Mouse (Mus musculus): ENCODE results near the gene Chst12.

Gene Chst12

DNA sequence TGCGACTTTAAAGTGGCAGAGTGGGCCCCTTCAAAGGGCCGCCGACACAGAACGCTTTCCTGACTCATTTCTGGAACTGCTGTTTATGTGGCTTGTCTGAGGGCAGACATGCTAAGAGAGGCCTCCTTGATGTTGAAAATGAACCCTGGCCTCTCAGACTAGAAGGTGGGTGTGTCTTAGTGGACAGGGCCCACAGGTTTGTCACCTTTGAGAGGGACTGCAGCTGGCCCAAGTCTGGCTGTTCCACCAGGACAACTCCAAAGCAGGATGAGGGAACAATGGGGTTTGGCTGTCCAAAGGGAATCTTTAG, 12.5 kb downstream of the Chst12 start:
- no peak for DNase-seq

DNA sequence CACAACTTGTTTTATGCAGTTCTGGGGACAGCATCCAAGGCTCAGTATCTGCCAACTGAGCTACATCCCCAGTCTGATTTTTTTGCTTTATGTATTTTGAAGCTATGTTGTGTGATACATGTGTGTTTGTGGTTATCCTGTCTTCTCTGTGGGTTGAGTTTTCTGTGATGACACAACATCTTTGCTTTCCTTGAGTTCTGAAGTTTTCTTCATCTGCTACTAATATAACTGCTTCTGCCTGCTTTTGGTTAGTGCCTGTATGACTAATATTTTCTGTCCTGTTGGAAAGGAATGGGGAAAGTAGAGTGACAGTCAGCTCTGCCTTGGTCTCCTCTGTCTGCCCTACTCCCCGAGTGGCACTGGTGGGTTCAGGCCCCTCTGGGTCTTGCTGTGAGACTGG, 15.8 kb downstream of the Chst12 start:
- DNase-seq = no peak

DNA sequence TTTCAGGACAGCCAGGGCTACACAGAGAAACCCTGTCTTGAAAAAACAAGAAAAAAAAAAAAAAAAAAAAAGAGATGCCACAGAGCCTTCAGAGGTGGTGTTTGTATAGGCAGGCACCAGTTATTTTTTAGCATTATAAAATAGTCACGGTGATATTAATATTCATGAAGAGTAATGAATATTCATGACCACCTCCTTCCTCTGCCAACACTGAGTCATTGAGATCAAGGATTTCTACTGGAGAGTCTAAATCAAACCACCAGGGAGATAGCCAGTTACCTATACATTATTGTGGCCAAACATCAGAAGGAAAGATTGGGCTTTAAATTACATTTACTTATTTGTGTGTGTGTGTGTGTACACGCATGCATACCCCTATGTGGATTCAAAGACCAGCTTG, 21.4 kb downstream of the Chst12 start:
- no peak for DNase-seq

DNA sequence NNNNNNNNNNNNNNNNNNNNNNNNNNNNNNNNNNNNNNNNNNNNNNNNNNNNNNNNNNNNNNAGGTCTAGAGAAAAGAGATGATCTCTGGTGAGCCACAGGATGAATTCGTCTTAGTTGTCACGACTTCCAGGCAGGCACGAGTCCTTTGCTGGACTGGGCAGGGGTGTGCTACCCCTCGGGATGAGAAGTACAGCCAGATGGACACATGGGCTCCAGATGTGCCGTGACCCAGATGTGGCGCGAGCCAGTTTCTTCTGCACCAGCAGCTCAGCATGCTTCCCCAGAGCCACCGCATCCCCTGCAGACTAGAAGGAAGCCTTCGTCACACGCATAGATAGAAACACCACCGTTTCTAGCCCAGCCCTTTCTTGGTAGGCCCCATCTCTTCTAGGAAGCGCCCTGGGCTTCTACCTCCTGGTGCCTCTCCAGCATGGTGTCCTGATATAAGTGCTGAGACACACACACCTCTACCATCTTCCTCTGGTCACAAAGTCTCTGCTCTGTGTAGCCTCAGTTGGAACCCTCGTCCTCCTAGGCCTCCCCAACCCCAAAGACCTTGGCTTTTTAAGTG, 32.8 kb downstream of the Chst12 start:
- no peak for DNase-seq

DNA sequence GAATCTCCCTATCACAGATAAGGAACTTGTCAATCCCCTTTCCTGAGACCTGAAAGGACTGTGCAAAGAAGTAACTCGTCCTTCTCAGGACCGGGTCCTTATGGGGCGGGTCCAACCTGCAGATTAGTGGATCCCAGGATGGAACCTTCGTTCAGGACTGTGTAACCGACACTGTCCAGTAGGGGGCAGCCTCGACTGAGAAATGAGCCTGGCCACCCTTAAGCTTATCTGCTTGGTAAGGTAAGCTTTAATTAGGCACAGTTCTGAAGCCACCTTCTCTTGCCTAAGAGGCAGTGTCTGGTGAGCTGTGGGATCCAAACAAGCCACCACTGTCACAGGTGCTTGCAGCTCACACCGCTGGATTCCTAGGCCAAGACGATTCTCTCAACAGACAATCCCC, 34.8 kb downstream of the Chst12 start:
- peak; percentile 90 for DNase-seq

DNA sequence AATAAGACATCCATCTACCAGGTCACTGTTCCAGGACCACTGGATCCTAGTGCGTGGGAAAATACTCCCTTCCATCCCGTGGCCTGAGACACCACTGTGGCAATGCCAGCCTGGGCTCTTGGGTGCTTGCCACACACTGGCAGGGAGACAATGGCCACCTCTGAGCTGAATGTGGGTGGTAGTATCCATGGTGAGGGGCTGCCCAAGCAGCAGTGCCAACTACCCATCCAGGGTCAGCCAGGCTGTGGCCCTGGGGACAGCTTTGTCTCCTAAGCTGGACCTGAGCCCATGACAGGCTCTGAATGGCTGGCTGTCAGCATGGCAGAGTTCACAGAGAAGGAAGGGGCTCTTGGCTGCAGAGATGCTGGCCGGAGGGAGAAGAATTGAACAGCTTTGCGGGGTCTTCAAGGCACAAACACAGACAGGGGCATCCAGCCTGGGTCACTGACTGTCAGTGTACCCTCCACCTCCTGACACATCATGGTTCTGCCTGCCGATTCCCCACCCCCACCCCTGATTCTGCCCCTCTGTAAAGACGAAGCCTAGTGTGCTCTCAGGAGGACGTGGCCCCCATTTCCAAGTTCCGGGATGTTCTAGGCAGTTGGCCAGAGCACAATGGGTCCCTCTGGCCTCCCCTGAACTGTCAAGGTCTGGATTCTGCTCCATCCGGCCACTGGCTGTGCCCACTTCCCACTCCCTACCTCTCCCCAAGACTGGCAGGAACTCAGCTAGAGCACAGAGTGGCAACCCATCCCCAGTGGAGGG, 37.6 kb downstream of the Chst12 start:
- peak; percentile 71 for DNase-seq

DNA sequence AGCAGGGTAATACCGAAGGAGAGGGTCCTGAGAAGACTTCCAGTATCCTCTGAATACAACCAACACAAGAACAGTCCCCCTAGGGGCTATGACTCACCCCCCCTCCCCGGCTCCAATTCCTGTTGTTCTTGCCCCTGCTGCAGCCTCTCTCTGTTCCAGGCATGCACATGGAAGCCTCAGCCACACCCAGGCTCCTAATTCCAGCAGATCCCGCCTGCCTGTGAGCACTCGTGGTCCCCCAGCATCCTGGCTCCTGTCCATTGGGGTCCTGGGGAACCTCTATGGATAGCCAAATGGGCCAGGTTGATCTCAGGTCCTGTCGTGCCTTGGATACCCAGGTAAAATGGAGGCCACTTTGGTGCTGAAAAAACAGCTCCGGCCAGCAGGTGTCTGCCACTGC, 40.3 kb downstream of the Chst12 start:
- no peak for DNase-seq

DNA sequence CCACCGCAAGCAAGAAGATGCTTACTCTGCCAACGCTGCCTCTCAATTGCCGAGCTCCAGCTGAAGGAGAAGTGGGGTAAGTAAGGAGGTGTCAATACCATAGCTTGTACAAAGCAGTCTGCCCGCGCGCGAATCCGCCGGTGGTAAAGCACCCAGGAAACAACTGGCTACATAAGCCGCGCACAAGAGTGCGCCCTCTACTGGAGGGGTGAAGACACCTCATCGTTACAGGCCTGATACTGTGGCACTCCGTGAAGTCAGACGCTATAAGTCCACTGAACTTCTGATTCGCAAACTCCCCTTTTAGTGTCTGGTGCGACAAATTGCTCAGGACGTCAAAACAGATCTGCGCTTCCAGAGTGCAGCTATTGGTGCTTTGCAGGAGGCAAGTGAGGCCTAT, 41.0 kb downstream of the Chst12 start:
- DNase-seq = no peak

DNA sequence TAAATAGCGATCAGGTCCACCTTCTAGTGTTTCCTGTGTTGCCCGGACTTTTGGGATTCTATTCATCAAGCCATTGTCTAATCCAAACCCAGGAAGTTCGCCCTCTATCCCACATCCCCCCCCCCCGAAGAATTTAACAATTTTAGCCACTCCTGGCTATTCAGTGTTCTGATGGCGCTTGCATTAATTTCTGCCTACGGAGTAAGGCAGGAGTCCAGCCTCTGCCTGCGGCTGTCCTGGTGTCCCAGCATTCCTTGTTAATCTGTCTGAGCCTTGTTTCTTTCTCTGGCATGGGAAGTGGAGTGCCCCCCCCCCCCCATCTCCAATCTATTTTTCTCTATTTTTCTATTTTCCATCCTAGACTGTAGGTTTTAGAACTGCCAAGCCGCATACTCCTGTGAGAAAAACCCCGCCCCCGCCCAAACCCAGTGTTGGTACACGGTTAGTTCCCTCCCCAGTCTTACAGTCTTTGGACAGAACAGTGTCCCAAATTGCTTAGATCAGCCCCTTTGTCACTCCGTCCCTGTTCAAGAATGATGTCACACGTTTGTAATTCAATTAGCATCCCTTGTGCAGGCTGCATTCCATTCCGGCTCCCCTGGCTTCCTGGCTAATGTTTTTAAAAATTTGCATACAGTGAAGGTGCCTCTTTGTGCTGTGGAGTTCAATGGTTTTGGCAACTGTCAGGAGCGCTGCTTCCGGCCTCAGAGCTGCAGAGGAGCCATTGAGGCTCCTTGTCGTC, 44.1 kb downstream of the Chst12 start:
- no peak for DNase-seq

DNA sequence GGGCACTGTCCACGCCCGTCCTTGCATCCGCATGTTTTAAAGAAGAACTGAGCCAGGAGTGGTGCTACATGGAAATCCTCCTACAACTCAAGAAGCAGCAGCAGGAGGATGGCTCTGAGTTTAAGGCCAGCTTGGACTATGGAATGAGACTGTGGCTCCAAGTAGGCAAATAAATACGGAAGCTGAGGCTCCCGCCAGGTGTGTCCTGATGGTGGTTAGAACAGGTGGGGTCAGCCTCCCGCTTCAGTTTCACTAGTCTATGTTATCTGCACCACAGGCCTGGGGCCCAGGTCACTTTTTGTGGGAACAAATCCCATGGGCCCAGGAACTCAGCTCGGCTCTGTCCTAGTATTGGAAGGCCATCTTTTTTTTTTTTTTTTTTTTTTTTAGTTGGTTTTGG, 48.4 kb downstream of the Chst12 start:
- DNase-seq = no peak

DNA sequence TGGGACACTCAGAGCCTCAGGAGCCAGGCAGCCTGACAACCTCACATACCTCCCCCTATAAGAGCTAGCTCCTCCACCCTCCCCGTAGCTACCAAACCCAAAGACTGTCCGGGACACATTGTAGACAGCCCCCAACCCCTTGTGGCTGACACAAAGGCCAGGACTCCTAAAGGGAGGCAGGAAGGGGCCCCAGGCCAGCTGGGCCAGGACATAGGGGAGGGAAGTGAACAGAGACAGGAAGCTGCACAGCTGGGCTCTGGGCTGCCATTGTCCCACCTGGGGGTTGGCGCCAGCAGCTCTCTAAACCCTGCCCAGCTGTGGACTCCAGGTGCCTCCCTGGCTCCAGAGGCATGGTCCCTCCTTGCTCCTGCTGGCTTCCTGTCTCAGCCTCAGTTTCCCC, 51.5 kb downstream of the Chst12 start:
- no peak for DNase-seq

DNA sequence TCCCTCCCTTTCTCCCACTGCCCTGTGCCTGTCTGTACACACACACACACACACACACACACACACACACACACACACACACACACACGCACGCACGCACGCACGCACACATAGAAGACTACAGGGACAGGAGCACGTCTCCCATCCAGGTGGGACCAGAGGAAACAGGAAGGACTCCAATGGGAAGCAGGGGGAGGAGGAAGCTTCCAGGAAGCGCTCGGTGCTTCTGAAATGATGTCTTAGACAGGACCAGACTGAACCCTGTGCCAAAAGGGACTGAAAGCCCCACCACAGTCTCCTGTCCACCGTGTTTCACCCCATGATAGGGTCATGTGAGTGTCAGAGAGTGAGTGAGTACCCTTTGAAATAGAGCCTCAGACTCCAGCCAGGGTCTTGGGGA, 57.3 kb downstream of the Chst12 start:
- no peak for DNase-seq

DNA sequence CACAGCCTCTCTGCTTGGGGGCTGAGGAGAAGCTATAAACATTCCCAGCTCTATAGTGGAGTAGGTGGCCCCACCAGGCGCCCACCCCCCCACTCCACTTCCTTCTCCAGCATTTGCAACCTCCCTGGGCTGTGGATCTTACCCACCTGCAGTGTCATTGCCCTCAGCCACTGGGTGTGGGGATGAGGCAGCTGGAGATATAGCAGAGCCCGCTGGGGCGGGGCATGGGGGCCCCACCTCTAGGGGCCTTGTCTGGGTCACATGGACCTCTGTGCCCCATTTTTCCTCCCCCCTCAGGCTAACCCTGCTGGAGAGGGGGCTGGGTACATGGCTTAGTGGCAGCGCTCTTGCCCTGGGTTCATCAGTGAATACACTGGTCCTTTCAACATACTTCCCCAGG, 59.5 kb downstream of the Chst12 start, which contains the start of gene Grifin:
Gene Grifin (minus strand): TSS at position 176 of the 400 bp plus-strand sequence.
- DNase-seq = no peak

DNA sequence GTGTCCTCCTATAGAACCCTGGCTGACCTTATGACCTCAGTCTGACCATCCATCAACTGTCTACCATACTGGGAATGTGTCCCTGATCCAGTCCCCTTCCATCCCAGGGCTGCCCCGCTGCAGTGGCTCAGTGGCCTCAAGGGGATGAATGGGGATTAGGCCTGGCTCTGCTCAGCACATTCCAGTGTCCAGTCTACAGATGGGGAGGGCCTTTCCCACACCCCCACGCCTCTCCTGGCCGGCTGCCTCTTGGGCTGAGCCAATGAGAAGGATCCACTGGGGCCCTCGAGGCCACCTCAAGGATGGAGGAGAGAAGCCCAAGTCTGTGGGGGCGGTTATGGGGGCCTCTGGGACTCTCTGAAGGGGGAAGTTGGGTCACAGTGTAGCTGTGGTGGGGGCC, 60.1 kb downstream of the Chst12 start:
- DNase-seq = peak; percentile 44

DNA sequence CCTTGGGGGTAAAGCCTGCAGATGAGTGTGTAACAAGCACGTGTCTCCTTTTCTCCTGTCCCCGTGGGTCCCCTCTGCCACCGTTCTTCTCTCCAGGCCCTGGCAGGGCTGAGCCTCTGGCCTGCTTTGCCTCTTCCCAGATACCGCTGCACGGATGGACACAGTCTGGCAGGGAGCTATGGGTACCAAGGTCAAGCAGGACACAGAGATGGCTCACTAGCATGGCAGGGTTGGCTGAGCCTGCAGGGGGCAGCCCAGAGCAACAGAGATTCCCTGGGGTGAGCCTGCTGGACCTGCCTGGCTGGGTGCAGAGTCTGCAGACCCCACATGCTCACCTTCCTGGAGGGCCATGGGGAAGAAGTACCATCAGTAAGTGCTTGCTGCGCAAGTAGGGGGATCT, 60.5 kb downstream of the Chst12 start:
- DNase-seq = peak; percentile 50

DNA sequence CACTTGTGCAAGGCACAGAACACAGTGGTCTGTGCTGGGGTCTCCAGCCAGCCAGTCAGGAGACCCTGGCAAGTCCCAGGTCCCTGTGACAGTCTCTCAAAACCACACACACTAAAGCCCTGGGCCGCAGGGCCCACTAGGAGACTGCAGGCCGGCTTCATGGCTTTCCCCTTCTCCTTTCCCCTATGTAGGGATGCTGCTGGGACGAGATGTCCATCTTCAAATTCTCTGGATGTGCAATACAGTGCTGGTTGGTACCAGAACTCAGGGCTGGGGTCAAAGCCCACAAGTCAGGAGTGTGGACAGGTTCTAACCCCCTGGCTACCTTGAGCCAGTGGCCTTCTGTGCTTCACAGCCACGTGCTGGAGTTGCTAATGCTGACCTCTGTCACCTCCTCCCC, 60.9 kb downstream of the Chst12 start:
- no peak for DNase-seq

DNA sequence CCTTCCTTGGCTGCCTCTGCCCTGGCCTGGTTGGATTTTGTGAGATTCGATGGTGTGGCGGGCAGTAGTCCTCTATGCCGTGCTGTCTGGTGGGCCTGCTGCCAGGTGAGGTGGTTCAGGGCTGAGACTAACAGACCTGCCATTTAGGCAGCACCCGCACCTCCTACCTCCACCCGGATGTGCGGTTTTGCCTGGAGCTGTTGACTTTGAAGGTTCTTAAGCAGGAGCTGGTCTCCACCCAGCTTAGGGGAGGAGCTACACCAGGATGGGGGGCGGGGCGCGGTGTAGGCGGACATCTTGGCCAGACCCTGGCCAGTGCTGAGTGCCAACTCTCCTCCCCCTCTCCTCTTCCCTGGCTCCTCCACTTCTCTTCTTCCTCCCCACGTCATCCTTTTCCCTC, 62.0 kb downstream of the Chst12 start:
- DNase-seq = peak; percentile 43

DNA sequence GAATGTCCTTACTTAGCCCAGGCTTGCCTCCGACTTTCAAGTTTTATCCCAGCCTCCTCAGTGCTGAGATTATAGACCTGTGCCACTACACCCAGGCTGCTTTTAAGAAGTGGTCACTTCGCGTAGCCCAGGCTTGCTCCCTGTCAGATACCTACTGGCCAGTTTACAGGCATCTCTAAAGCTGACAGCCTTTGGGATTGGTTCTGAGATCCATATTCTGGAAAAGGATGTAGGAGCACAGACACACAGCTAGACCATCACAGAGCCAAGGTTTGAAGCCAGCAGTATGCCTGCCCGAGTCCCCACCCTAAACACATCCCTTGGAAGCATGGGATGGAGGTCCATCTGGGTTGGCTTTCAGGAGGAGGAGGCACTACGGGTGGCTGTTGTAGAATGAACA, 62.4 kb downstream of the Chst12 start:
- no peak for DNase-seq

DNA sequence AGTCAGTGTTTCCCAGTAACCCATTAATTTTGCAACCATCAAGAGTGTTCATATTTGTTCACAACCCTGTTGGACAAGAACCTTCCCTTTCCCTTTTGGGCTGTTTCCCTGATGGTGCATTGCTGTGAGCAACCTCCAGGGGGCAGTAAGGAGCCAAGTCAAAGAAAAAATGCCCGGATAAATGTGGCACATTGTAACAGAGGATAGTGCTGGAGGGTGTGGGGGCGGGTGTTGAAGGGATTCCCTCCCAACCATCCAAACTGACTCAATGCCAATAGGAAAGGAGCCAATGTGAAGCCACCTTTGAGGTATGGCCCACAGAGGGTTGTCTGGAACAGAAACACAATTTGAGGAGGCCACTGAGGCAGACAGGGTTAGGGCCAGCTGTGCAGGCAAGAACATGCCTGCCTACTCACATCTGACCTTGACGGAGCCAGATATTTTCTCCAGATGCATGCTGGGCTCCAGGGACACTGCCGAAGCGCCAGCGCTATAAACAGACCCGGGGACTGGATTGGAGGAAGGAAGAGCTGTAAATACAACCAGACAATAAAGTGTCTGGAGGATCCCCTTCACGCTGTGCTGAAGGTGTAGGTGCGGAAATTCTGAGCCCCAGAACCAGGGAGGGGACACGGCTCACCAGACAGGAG, 63.1 kb downstream of the Chst12 start:
- DNase-seq = peak; percentile 58

DNA sequence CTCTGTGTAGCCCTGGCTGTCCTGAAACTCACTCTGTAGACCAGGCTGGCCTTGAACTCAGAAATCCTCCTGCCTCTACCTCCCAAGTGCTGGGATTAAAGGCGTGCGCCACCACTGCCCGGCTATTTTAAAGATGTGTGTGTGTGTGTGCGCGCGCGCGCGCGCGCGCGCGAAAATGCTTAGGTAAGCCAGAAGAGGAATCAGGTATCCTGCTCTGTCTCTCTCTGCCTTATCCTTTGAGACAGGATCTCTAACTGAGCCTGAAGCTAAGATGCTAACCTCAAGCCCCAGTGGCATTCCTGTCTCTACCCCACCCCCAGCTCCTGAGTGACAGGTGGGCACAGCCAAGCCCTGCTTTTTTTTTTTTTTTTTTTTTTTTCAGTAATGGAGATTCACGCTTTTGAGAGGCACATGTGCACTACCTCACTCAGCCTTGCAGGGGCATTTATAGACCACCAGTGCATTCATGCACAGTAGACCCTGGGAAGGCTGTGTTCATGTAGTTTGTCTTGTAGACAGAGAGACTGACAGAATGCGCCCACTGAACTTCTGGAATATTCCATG, 63.8 kb downstream of the Chst12 start:
- no peak for DNase-seq

DNA sequence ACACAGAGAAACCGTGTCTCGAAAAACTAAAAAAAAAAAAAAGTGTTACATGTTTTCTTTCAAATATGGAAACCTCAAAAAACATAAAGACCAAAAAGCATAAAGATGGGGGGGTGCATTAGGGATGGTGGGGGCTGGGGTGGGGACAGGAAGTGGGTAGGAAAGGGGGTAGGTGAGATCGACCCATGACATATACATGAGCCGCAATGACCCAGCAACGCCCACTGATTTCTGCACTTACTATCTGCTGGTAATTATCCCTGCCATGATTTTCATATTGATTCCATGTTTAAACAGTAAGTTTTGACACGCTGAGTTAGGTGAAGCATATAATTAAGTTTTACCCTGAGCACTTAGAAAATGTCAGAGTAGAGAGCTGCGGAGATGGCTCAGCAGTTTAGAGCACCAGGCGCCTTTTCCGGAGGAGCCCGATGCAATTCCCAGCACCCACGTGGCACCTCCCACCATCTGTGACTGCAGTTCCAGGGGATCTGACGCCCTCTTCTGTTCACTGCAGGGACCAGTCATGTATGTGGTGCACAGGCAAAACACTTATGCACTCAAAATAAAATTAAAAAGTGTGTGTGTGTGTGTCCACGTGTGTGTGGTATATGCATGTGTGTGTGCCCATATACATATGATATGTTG, 65.0 kb downstream of the Chst12 start:
- DNase-seq = no peak

DNA sequence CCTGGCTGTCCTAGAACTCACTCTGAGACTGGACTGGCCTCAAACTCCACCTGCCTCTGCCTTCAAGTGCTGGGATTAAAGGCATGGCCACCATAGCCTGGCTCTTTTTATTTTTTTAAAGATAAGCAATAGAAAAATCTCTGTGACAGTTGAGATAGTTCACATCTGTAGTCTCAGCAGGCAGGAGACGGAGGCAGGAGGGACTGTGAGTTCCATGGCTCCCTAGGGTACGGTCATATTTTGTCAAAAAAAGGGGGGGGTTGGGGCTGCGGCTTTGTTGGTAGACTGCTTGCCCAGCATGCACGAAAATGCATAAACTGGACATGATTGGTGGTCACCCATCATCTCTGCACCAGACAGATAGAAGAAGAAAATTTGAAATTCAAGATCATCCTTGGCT, 65.9 kb downstream of the Chst12 start:
- DNase-seq = no peak

DNA sequence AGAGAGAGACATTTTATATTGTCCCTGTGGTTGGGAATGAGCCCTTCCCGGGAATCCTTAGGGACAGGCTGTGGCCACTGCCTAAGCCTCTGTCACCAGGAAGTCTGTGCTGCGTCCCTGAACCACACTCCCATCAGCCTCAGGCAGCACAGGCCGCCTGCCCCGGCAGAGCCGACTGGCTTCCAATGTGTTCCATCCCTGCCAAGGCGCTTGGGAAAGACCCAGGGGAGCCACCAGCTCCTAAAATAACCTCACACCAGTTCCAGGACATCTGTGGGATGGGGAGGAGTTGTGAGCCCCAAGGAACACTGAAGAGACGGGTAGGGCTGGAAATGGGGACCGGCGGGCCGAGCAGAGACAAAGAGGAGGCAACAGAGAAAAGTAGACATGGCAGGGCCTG, 66.3 kb downstream of the Chst12 start:
- DNase-seq = peak; percentile 38
